Mouse (Mus musculus): Measurements from ENCODE around the gene Eef1akmt3.
"Not testable (repeated sequence)": the region's sequence is repeated elsewhere in the genome, so short reads cannot be mapped to it uniquely, and the experiment has no call there.

Eef1akmt3 gene

DNA sequence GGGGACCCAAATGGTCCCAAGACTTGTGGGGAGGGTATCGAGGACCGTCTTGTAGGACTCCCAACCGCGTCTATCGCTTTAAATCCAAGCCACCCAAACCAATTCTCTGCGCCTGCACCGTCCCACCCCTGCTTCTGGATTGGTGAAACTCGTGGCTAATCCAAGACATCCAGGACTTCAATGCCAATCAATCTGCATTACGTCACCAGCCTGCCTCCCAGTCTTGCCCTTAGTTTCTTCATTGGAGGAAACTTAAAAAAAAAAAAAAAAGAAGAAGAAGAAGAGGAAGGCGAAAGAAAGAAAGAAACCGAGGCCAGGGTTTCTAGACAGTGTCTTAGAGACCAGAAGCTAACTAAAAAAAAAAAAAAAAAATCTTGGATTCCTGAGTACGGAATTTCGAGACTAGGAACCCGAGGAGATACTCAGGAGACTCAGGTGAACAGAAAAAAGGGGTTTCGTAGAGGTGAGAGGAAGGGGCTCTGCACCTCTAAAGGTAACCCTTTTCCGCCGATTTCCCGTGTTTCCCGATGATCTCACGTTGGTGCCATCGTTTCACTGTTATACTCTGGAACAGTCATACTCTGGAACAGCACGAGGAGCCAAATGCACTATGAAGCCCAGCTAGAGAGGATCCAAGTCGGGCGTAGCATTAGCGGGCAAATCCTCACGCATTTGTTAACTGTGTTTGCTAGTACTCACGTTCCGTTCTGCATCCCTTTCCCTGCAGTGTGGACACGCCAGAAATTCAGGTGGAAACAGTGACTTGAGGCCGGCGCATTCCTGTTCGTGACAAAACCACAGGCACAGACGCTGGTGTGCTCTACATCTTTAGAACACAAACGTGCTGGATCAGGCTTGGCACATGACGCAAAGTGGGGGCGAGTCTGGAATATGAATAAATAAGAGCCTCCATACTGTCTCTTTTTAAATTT is 29.1 kb upstream of the Eef1akmt3 start, which contains the start of gene Tspan31:
TSS of gene Tspan31 (minus strand) at position 75 of the 932 bp plus-strand sequence.
- DNase-seq, result peak; percentile 49

DNA sequence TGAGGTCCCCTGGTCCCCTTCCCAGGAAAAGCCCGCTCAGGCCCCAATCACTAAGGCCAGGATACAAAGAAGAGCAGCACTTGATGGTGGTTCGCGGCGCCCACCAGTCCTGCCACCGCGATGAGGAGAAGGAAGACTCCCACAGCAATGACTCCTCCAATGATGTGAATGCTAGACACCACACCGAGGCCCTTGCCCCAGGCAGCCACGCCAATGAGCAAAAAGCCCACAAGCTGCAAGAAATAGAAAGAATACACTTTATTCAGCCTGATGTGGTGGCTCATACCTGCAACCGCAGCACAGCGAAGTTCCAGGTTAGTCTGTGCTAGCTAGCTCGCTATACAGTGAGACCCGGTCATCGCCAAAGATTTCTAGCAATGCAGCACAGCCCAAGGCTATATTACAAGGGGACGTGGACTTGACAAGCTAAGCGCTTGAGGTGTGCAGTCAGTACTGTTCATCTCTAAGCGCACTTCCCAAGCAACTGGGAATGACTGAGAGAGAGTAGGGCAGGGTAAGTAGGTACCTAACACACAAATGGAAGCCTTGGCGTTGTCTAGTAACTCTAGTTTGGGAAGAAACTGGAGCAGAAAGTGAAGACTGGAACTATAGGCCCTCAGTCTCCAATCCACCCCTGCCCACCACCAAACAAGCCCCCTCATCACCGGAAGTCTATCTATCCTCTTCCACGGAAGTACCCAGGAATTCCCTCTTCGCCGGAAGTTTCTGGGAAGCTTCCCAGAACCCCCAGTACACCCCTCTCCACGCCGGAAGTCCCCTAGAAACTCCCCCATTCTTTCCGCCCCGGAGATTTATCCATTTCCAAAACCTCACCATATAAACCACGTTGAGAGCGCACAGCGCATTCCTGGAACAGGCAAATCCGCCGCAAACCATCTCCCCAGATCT is 28.2 kb upstream of the Eef1akmt3 start:
- DNase-seq, result no peak

DNA sequence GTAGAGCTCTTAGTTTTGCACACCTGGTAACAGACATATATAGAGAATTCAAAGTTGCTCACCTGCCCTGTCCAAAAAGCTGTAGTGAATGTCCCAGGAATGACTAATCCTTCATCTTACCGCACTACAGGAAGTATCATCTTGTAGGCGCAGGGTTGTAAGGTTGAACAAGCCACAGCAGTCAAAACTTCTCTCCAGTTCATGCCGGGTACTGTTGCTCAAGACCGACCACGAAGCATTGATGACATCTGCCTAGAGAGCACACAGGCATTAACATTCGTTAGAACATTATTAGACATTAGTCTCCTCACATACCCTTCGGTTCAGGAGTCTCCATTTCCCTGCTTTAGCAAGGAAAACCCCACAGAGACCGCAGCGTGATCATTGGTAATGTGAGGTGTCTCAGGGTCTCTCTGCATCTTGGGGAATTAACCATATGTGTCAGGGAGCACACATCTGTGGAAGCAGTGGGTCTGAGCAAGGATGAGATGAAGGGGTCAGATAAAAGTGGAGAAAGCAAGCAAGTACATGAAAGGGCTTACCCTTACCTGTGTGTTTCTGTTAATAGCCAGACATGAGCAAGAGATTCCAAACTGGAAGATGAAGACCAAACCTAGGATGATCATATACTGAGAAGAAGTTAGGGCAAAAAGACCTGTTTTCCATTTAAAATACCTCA is 27.2 kb upstream of the Eef1akmt3 start:
- DNase-seq, result no peak

DNA sequence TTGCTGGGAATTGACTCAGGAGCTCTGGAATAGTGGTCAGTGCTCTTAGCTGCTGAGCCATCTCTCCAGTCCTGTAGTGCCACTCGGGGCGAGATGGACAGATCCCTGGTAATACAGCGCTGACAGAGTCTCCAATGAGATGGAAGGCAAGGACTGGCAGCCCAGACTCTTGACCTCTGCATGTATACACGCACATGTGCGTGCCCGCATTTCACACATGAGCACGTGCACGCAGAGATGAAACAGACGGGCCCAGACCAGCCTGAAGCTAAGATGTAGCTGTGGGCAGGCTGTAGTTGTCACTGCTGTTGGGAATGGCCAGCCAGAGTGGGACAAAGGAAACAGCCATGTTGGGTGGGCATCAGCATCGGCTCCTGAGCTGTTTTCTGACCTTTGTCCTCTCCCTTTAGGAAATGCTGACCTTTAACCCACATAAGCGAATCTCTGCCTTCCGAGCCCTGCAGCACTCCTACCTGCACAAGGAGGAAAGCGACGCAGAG is 25.3 kb upstream of the Eef1akmt3 start:
- no peak for DNase-seq

DNA sequence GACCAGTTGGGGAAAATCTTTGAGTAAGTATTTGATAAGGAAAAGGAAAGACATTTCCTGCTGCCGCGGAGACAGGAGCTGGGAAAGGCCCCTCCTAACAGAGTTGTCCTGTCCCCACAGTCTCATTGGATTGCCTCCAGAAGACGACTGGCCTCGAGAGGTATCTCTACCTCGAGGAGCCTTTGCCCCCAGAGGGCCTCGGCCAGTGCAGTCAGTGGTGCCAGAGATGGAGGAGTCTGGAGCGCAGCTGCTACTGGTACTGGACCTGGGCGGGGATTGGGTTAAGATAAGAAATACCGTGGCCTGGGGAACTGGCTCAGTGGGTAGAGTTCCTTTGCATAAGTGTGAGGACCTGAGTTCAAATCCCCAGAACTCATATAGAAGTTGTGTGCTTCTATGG is 24.7 kb upstream of the Eef1akmt3 start:
- no peak for DNase-seq

DNA sequence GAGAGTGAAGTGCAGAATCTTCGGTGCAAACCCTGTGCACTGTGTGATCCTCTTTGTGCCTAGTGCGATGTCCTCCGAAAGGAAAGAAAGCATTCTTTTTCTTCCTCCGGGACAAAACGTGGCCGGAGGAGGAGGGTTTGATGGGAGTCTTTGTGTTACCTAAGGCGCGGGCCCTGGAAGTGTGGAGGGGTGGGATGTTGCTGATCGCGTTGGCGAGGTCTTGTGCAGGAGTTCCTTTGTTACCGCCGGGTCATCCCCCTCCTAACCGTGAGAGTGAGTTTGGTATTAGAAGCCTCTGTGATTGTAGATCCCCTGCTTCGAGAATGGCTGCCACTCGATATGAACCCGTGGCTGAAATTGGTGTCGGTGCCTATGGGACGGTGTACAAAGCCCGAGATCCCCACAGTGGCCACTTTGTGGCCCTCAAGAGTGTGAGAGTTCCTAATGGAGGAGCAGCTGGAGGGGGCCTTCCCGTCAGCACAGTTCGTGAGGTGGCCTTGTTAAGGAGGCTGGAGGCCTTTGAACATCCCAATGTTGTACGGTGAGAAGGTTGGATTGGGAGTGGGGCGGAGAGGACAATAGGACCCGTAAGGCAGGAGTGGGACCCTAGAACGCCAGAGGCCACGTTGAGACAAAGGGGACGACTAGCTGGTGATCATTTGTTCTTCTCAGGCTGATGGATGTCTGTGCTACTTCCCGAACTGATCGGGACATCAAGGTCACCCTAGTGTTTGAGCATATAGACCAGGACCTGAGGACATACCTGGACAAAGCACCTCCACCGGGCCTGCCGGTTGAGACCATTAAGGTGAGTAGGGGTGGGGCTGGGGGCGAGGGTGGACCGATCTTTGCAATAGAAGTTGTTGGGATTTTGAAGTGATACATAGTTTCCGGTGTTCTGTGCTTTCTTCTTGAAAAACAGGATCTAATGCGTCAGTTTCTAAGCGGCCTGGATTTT is 22.9 kb upstream of the Eef1akmt3 start:
- no peak for DNase-seq

DNA sequence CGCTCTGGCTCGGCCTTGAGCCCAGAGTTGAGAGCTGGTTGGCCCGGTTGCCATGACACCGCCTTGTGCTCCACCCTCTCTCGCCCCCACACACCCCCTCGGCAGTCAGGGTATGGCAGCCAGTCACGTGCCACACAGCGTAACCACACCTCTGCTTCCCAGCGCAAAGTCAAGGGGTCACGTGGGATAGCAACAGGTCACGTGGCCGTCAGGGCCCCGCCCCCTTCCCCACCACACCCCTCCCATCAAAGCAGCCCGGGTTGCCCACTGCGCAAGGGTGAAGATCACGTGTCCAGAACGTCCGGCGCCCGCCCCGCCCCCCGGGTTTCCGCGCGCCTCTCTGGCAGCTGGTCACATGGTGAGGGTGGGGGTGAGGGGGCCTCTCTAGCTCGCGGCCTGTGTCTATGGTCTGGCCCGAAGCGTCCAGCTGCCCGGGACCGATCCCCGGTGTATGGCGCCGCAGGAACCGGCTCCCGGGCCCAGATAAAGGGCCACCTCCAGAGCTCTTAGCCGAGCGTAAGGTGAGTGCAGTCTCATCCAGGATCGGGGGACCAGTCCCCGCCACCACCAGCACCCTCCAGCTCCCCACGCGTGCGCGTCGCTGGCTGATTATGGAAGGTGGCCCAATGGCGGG is 22.0 kb upstream of the Eef1akmt3 start, which contains the start of gene Cdk4:
TSS of gene Cdk4 (plus strand) at position 296 of the 634 bp plus-strand sequence.
- peak; percentile 97 for DNase-seq

DNA sequence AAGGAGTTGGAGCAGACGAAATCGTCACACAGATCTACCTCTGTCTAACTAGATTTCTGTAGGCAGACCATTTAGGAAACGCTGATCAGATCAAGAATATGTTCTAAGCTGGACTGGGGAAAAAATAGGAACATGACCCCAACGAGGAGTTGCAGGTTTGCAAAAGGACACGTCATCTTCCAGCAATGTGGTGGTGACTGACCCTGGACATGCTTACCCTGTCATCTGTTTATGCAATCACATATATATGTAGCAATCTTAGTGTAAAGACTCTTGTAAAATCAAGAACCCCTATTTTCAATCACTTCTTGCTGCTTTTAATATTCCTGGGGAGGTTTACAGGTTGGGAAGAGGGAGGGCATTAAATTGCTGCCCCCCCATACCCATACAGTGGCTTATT is 21.2 kb upstream of the Eef1akmt3 start:
- no peak for DNase-seq

DNA sequence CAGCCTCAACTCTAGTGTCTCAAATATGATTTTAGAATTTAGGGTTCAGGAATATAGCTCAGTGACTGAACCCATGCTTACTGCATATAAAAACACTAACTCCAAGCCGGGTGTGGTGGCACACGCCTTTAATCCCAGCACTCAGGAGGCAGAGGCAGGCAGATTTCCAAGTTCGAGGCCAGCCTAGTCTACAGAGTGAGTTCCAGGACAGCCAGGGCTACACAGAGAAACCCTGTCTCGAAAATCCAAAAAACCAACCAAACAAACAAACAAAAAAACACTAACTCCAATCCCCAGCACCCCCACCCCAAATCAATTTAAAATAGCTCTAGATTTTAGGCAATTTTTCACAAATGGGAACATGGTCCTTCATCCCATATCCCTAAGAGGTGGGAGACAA is 20.8 kb upstream of the Eef1akmt3 start:
- not testable (repeated sequence) for DNase-seq

DNA sequence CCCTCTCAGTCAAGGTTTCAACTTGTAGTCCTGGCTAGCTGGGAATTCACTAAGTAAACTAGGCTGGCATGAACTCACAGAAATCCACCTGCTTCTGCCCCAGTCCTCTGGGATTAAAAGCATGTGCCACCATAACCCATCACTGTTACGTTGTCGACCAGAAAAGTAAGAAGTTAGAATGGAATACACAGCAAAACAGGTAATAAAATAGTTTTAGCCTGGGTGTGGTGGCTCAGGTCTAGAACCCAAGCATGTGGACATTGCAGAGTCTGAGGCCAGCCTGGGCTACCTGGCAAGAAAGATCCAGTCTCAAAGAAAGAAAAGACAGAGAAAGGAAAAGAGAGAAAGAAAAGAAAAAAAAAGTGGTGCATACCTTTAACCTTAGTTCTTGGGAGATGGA is 20.2 kb upstream of the Eef1akmt3 start:
- no peak for DNase-seq

DNA sequence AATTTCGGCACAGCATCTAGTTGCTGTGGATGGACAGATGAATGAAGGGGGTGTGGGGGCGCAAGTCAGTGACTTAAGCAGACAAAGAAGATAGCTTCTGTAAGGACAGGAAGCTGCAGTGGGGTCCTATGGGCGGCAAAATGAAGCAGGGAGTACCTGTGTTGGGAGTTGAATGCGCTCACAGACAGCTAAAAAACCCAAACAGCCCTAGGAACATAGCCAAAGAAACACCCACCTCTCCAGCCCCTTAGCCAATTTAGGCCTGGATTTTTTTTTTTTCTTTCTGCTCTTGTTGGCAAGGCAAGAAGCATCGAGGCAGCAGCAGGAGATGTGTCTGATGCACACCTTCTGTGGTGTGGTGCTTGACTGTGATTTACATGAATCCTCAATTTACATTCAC is 19.8 kb upstream of the Eef1akmt3 start:
- DNase-seq, result no peak

DNA sequence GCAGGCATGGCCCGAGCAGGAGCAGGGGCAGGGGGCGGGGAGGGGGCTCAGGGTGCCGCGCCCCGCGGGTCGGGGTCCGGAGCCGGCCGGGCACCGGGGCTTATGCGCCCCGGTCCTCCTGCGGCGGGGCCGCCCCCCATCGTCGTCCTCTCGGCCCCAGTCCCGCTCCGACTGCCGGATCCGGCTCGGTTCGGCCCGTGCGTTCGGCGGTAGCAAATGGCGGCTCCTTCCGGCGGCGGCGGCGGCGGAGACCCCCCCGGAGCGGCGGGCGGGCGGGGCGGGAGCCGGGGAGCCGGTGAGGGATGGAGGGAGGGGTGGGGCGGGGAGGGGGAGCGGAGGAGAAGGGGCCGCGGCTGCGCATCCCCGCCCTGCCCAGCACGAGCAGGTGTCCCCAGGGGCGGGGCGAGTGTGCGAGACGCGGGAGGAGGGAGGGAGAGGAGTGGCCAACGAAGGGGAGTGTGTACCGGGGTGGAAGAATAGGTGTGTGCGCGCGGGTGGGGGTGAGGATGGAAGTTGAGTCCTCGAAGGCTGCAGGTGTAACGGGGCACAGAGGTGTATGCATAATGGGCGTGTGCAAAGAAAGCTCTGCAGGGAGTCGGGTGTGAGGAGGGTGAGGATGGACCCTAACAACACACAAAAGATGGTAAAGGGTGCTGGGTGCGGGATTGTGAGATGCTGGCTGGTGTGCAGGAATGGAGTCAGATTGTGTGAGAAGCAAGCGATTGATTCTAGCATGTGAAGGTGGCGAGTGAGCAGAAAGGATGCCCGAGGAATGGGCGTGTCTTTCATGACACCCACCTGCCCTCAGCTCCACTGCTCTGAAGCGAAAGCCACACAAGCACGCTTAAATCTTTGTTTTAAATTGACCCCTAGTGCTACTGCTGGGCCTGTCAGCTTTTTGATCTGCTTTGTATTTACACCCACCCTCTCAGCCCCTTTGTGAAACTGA is 18.9 kb upstream of the Eef1akmt3 start, which contains the start of gene March9:
TSS of gene March9 (minus strand) at position 217 of the 949 bp plus-strand sequence.
- DNase-seq, result peak; percentile 89

DNA sequence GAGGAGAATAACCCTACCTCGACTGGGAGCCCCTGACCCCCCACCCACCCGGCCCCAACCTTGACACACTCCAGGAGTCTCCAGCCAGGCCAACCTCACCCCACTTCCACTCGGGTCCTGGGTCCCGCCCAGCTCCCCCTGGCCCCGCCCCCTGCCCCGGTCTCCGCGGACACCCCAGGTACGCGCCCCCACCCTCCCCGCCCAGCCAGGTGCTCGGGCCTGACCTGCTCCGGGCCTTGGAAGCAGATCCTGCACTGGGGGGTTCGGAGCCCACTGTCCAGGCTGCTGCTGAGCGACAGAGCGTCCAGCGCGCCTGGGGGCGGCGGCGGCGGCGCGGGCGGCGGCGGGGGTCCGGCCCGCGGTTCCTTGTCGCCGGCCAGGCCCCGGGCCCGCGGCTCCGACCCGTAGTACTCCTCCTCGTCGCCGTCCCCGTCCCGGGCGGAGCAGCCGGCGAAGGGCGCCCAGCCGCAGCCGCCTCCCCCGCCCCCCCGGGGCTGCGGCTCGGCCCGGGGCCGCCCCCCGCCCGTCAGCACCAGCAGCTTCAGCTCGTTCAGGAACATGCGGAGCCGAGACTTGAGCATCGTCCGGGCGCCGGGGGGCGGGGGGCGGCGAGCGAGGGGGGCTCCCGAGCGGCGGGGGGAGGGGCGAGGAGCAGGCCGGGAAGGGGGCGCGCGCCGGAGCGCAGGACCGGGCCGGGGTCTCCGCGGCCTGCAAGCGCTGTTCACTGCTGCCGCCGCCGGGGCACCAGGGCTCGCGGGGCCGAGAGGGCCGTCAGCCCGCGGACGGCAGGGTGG is 18.1 kb upstream of the Eef1akmt3 start:
- DNase-seq, result peak; percentile 46

DNA sequence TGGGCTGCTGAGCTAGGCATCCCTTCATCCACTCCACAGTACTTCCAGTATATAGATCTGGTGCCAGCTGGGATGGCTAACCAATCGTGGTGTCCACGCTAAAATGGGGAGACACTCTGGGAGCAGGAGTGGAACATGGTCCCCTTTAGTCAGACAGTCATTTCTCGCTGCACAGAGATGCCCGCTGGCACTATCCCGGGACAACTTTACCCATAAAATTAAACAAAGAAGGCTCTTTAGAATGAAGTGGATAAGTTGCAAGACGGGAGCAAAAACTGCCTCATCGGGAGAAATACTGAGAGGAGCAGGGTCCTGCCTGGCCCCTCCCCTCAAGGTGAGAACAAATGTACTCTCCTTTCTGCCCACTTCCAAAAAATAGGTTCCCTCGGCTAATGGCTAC is 17.4 kb upstream of the Eef1akmt3 start:
- no peak for DNase-seq

DNA sequence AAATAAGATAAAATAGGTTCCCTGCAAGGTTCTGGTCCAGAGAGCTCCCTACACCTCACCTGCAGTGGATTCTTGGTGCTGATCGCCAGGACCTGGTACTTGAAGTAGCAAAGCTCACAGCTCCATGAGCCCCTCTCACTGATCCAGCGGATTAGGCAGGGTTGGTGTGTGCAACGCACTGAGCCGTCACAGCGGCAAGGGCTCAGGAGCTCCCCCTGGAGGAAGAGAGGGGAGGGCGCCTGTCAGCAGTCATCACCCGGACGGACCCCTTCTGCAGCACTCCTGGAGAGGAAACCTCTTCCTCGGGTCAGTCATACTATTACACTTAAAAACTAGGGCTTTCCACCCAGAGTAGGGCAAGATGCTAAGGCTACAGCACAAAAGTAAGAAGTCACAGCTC is 16.8 kb upstream of the Eef1akmt3 start:
- peak; percentile 88 for DNase-seq

DNA sequence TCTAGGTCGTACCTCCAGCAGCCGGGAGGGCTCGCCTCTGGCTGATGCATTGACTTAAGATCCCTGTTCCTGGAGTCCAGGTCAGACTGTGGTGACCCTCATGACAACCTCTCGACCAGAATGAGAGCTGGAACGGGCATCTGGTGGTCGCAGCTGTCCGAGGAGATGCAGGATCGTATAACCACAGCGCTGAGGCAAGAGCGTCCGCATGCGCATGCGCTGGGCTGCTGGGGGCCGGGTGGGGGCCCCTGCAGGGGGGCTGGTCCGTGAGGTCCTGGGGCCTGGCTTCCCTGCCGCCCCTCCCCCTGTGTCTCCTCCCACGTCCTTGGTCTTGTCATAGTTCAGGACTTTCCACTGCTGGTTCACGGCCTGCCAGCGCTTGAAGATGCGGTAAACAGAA is 15.2 kb upstream of the Eef1akmt3 start:
- no peak for DNase-seq

DNA sequence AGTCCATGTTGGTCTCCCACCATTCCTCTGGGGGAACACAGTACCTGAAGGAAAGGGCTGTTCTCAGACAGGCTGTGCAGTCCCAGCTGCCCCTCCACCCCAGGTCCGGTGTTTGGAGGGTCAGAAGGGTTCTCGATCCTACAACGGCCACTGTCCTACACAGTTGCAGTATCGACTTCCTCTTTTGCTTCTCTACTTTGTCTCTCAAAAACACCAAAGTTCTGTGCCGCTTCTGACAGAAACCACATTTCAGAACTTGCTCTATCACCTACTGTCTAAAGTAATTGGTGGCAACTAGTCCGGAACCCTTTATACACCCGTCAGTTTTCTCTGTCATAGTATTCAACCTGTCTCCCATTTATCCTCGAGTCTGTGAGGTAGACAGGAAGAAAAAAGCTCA is 14.1 kb upstream of the Eef1akmt3 start:
- DNase-seq, result no peak

DNA sequence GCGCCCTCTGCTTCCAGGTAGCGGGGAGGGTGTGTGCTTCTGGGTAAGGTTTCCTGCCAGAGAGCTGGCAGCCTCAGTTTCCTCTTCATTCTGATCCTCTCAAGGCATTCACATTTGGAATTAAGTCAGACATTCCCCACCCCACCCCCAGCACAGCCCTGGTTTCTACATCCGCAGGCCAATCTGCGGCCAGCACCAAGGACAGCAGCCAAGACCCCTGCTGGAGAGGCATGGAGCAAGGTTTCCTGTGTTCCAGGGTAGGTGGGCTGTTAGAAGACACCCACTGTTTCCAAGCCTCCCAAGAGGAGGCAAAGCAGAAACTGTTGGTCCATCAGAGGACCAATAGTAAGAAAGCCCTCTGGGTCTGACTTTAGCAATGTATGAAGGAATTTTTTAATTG is 13.3 kb upstream of the Eef1akmt3 start:
- no peak for DNase-seq

DNA sequence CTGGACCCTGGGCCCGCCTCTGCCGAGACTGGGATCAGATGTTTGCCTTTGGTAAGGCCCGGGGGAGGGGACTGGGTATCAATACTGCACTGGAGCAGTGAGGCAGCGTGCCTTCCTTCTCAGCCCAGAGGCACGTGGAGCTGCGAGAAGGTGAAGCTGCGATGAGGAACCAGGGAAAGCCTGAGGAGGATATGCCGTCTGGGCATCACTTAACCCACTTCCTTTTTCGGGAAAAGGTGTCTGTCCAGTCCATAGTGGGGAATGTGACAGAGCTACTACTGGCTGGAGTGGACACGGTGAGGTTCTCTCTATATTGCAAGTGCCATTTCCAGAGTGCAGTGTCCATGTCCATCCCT is 8.8 kb upstream of the Eef1akmt3 start:
- no peak for DNase-seq
